ENCODE assay signal across 8 mouse cellular contexts in the genomic region with DNA sequence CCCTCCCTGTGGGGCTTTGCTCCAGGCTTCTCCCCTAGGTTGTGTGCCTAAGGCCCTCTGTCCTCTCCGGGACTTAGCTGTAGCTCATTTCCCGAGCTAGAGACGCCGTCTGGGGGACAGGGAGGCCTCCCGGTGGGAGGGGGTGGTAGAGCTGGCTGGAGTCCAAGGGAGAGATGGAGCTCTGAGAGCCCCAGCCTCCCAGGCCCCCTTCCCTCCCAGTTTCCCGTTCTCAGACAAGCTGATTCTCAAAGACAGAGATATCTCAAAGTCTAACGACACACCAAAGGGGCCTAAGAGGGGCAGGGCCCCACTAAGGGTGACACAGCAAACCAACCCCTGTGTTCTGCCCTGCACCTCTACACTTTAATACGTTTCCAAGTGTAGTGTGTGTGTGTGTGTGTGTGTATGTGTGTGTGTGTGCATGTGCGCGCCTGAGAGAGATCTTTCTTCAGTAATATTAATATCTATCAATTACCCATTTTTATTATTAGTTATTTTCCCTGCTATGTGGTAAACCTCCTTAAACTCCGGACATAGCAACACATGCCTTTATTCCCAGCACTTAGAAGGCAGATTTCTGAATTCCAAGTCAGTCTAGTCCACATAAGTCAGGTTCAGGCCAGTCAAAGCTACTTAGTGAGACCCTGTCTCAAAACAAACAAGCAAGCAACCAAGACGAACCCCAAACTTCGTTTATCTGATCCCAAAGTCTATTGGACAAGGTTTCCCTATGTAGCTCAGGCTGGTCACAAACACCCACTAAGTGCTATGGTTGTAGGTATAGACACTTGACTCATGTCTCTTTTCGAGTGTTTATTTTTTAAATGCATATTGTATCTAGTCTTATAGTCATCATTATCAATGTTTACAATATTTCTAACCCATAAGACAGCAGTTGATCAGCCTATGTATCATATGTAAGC. TPM values are rescaled to one million over a fixed set of nuclear protein-coding genes. Genes with fewer than 3 reads are reported as not detected.
DNase-seq lines count a peak whose midpoint lies in the region; ATAC-seq and TF ChIP-seq lines count a peak whose summit lies in the region.

No protein-coding gene starts in this region.

- no peak for TF ChIP-seq CTCF in liver, postnatal 0 days (IDR thresholded peaks at IDR 0.05; ENCODE audit: low read depth)
- no peak for TF ChIP-seq CTCF in olfactory bulb, adult 2 months (IDR thresholded peaks at IDR 0.05; ENCODE audit: insufficient read depth, low read depth, low read length)

- H3K27me3 ChIP-seq in forebrain, embryonic 14.5 days (replicated peaks; ENCODE audit: control insufficient read depth, insufficient read depth, low read length): no peaks in the 10 kb centered on the region
- H3K27me3 ChIP-seq in intestine, embryonic 14.5 days (replicated peaks; ENCODE audit: control insufficient read depth, insufficient read depth, low read length): no peaks in the 10 kb centered on the region
- no peaks in the 10 kb centered on the region for H3K27me3 ChIP-seq in liver, postnatal 0 days (ENCODE audit: insufficient read depth, low read length)

- peak; percentile 62 for DNase-seq in kidney, adult 18-20 months
- DNase-seq in kidney, adult 8-10 months: no peak
- DNase-seq in ZHBTc4 (ENCODE audit: low read depth, low spot score): peak; percentile 67
- DNase-seq in forebrain, embryonic 14.5 days (ENCODE audit: low spot score): peak; percentile 69
- peak; percentile 88 for DNase-seq in intestine, embryonic 14.5 days (ENCODE audit: low spot score)
- peak; percentile 77 for DNase-seq in liver, postnatal 0 days

- H3K4me1 ChIP-seq in forebrain, embryonic 14.5 days (ENCODE audit: control insufficient read depth, insufficient read depth, low read length): peaks cover 39% of the 10 kb centered on the region
- peaks cover 45% of the 10 kb centered on the region for H3K4me1 ChIP-seq in intestine, embryonic 14.5 days (replicated peaks; ENCODE audit: control insufficient read depth, insufficient read depth, low read length)
- peaks cover 58% of the 10 kb centered on the region for H3K4me1 ChIP-seq in liver, postnatal 0 days (ENCODE audit: insufficient read depth)
- H3K4me1 ChIP-seq in olfactory bulb, adult 2 months (ENCODE audit: control insufficient read depth, insufficient read depth, low read length): peaks cover 38% of the 10 kb centered on the region

- H3K4me2 ChIP-seq in forebrain, embryonic 14.5 days (ENCODE audit: low read length): peak overlapping the region; percentile 87
- H3K4me2 ChIP-seq in intestine, embryonic 14.5 days (ENCODE audit: low read length): peak overlapping the region; percentile 67
- peak overlapping the region; percentile 94 for H3K4me2 ChIP-seq in liver, postnatal 0 days (ENCODE audit: low read depth, low read length)

- ATAC-seq in forebrain, embryonic 14.5 days: peak; percentile 14
- peak; percentile 38 for ATAC-seq in intestine, embryonic 14.5 days (replicated peaks; ENCODE audit: low FRiP score, low TSS enrichment, low read depth)
- peak; percentile 13 for ATAC-seq in liver, postnatal 0 days
- no peak for ATAC-seq in inflammation-experienced regulatory T-cells, adult 6 months

- TF ChIP-seq POLR2A in olfactory bulb, adult 2 months (IDR thresholded peaks at IDR 0.05; ENCODE audit: insufficient read depth, low read depth, low read length): no peak

- peak overlapping the region; percentile 80 for H3K27ac ChIP-seq in forebrain, embryonic 14.5 days (ENCODE audit: low read depth, low read length)
- peak overlapping the region; percentile 95 for H3K27ac ChIP-seq in intestine, embryonic 14.5 days (ENCODE audit: low read depth)
- H3K27ac ChIP-seq in liver, postnatal 0 days (ENCODE audit: low read depth): peak overlapping the region; percentile 100
- peak overlapping the region; percentile 62 for H3K27ac ChIP-seq in olfactory bulb, adult 2 months (ENCODE audit: insufficient read depth, low read depth, low read length)

- no peaks in the 10 kb centered on the region for H3K36me3 ChIP-seq in forebrain, embryonic 14.5 days (ENCODE audit: control insufficient read depth, insufficient read depth, low read length)
- H3K36me3 ChIP-seq in intestine, embryonic 14.5 days (ENCODE audit: control insufficient read depth, insufficient read depth, low read length): peaks cover 21% of the 10 kb centered on the region
- peaks cover 27% of the 10 kb centered on the region for H3K36me3 ChIP-seq in liver, postnatal 0 days (replicated peaks; ENCODE audit: insufficient read depth, low read length)

- H3K9ac ChIP-seq in forebrain, embryonic 14.5 days (ENCODE audit: low read length): peak overlapping the region; percentile 53; the same call in 1 of the 2 replicates
- peak overlapping the region; percentile 56 for H3K9ac ChIP-seq in intestine, embryonic 14.5 days (ENCODE audit: low read length)
- H3K9ac ChIP-seq in liver, postnatal 0 days (replicated peaks): peak overlapping the region; percentile 87

- 31% methylated on average over 14 of the region's 14 CpGs for WGBS in forebrain, embryonic 14.5 days
- WGBS in intestine, embryonic 14.5 days: 20% methylated on average over 14 of the region's 14 CpGs
- 15% methylated on average over 14 of the region's 14 CpGs for WGBS in liver, postnatal 0 days (ENCODE audit: insufficient replicate concordance)
- 40% methylated on average over 14 of the region's 14 CpGs for WGBS in olfactory bulb, adult 2 months

- TF ChIP-seq EP300 in liver, postnatal 0 days (IDR thresholded peaks at IDR 0.05; ENCODE audit: low read depth): peak; percentile 62; the same call in 1 of the 2 replicates

- H3K9me3 ChIP-seq in forebrain, embryonic 14.5 days (replicated peaks; ENCODE audit: control insufficient read depth, low read length): no peaks in the 10 kb centered on the region
- H3K9me3 ChIP-seq in intestine, embryonic 14.5 days (ENCODE audit: control insufficient read depth, low read length): no peaks in the 10 kb centered on the region
- H3K9me3 ChIP-seq in liver, postnatal 0 days (ENCODE audit: low read length): no peaks in the 10 kb centered on the region

- H3K4me3 ChIP-seq in forebrain, embryonic 14.5 days (ENCODE audit: low read depth, low read length): peak overlapping the region; percentile 45
- peak overlapping the region; percentile 54 for H3K4me3 ChIP-seq in intestine, embryonic 14.5 days (ENCODE audit: low read depth, low read length)
- H3K4me3 ChIP-seq in liver, postnatal 0 days (ENCODE audit: low read depth, low read length): peak overlapping the region; percentile 67
- peak overlapping the region; percentile 71 for H3K4me3 ChIP-seq in olfactory bulb, adult 2 months (ENCODE audit: insufficient read depth, low read depth, low read length)

RNA-seq across cellular contexts. Expression of a gene that starts 5.4 kb away (rescaled TPM):
- 2.8 and 5.7 TPM in 2 replicates for polyA plus RNA-seq in forebrain, embryonic 14.5 days (2014; fragmentation: Nextera tagmentation; extraction: Ambion mirVana)
- 55.8 and 58.2 TPM in 2 replicates for polyA plus RNA-seq in intestine, embryonic 14.5 days (2014; fragmentation: Nextera tagmentation; extraction: Ambion mirVana)
- 2.6 and 3.9 TPM in 2 replicates for polyA plus RNA-seq in liver, postnatal 0 days (2015; fragmentation: Nextera tagmentation; extraction: Ambion mirVana)
- polyA plus RNA-seq in olfactory bulb, adult 2 months (2012; ENCODE audit: insufficient read depth, insufficient read length, low replicate concordance, missing spikeins): not detected in 2 replicates
- polyA plus RNA-seq in inflammation-experienced regulatory T-cells, adult 6 months (2017; shearing (Covaris generic)): under 1 TPM in 2 of 3 experiments, not detected in 1; 0.42 to 0.47 TPM

RNA-seq across cellular contexts. Expression of a gene that starts 17.0 kb away (rescaled TPM):
- polyA plus RNA-seq in forebrain, embryonic 14.5 days (2014; fragmentation: Nextera tagmentation; extraction: Ambion mirVana): 1.6 and 2.1 TPM in 2 replicates
- 0.11 and 0.36 TPM in 2 replicates for polyA plus RNA-seq in intestine, embryonic 14.5 days (2014; fragmentation: Nextera tagmentation; extraction: Ambion mirVana)
- polyA plus RNA-seq in liver, postnatal 0 days (2015; fragmentation: Nextera tagmentation; extraction: Ambion mirVana): 0.54 and 0.69 TPM in 2 replicates
- not detected in 2 replicates for polyA plus RNA-seq in olfactory bulb, adult 2 months (2012; ENCODE audit: insufficient read depth, insufficient read length, low replicate concordance, missing spikeins)
- polyA plus RNA-seq in inflammation-experienced regulatory T-cells, adult 6 months (2017; shearing (Covaris generic)): 1 to 10 TPM in 2 of 3 experiments, not detected in 1; 1.2 to 1.5 TPM

RNA-seq across cellular contexts. Expression of a gene that starts 29.1 kb away (rescaled TPM):
- polyA plus RNA-seq in forebrain, embryonic 14.5 days (2014; fragmentation: Nextera tagmentation; extraction: Ambion mirVana): 112 and 115 TPM in 2 replicates
- polyA plus RNA-seq in intestine, embryonic 14.5 days (2014; fragmentation: Nextera tagmentation; extraction: Ambion mirVana): 101 and 103 TPM in 2 replicates
- 26.9 and 32.1 TPM in 2 replicates for polyA plus RNA-seq in liver, postnatal 0 days (2015; fragmentation: Nextera tagmentation; extraction: Ambion mirVana)
- not detected in 2 replicates for polyA plus RNA-seq in olfactory bulb, adult 2 months (2012; ENCODE audit: insufficient read depth, insufficient read length, low replicate concordance, missing spikeins)
- polyA plus RNA-seq in inflammation-experienced regulatory T-cells, adult 6 months (2017; shearing (Covaris generic)): 10 to 100 TPM; 55.1 to 67.1 (median 62.0) TPM

Comparison
In these comparisons a context has a peak if more than half of its experiments do, and no peak if none do; other contexts are left out.
1. DNase-seq: peak in kidney, adult 18-20 months (single experiment), ZHBTc4 (single experiment), forebrain, embryonic 14.5 days (single experiment), intestine, embryonic 14.5 days (single experiment) and liver, postnatal 0 days (single experiment); none in kidney, adult 8-10 months (0 of 2).
2. Peak in every context shown above with its lines, with median percentiles within 50 percentile points of each other: H3K27ac ChIP-seq, H3K4me2 ChIP-seq, H3K4me3 ChIP-seq and H3K9ac ChIP-seq.